17 mouse cellular contexts compared by ENCODE assay signal in the genomic region with DNA sequence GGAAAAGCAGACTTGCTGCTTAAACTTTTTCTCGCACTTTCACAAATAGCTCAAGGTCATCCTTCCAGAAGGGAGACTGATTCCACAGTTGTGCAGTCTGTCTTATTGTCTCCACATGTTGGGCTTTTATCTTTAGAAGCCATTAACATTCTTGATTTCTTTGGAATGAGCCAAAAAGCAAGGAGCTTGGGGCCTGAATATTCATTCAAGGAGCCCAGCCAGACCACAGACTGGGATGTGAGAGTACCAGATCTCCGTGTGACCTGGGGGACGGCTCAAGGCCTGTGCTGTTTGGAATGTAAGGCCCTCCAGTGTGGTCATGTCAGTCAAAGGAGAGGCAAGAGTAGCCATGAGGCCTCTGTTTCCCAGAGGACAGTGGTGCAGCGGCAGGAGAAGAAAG. TPM values are rescaled to one million over a fixed set of nuclear protein-coding genes. Genes with fewer than 3 reads are reported as not detected.
DNase-seq lines count a peak whose midpoint lies in the region; ATAC-seq lines count a peak whose summit lies in the region.
"Had no signal": no experiment of that assay in that cellular context is flagged by ENCODE, and none has a peak within 500 bp of the region (broad histone marks: within the 10 kb centered on the region; RNA-seq: fewer than 3 reads in every experiment).

No protein-coding gene starts in this region.

- H3K4me1 ChIP-seq in heart, embryonic 10.5 days: peaks cover 14% of the 10 kb centered on the region
- H3K4me1 ChIP-seq: kidney, embryonic 15.5 days; liver, embryonic 12.5 days had no signal

- H3K27me3 ChIP-seq in heart, embryonic 10.5 days (ENCODE audit: insufficient read depth, poor library complexity, severe bottlenecking): no peaks in the 10 kb centered on the region
- H3K27me3 ChIP-seq: hindbrain, embryonic 13.5 days; kidney, embryonic 15.5 days; liver, embryonic 12.5 days had no signal

- peak overlapping the region; percentile 44; the same call in 1 of the 2 replicates for H3K27ac ChIP-seq in heart, embryonic 10.5 days
- H3K27ac ChIP-seq: hindbrain, embryonic 13.5 days; kidney, embryonic 15.5 days; liver, embryonic 12.5 days had no signal

- H3K4me3 ChIP-seq in heart, embryonic 10.5 days: no peak overlapping the region
- H3K4me3 ChIP-seq: hindbrain, embryonic 13.5 days; kidney, embryonic 15.5 days; liver, embryonic 12.5 days had no signal

- peaks cover 20% of the 10 kb centered on the region; the same call in 1 of the 2 replicates for H3K36me3 ChIP-seq in heart, embryonic 10.5 days

- 70% methylated on average over 4 of the region's 4 CpGs for WGBS in heart, embryonic 10.5 days

- DNase-seq in heart, embryonic 10.5 days (ENCODE audit: low spot score): no peak
- DNase-seq in heart, adult 18-20 months: no peak
- DNase-seq in 3T3-L1 (ENCODE audit: low read depth, low spot score): peak; percentile 40
- peak; percentile 52 for DNase-seq in NIH3T3 (ENCODE audit: low read depth)
- DNase-seq in fibroblast of lung, adult 2 months (ENCODE audit: low read depth): peak; percentile 93
- DNase-seq in cerebellum, postnatal 25 days: no peak
- DNase-seq: adrenal gland, postnatal 14 days; cerebellum, adult 18-20 months; lung, embryonic 14.5 days; thymus, postnatal 14 days had no signal

- no peaks in the 10 kb centered on the region for H3K9me3 ChIP-seq in heart, embryonic 10.5 days
- H3K9me3 ChIP-seq: hindbrain, embryonic 13.5 days; kidney, embryonic 15.5 days; liver, embryonic 12.5 days had no signal

- ATAC-seq in megakaryocyte, adult 5-6 weeks (ENCODE audit: poor library complexity, severe bottlenecking): no peak
- ATAC-seq: forebrain, embryonic 16.5 days; intestine, embryonic 16.5 days; liver, embryonic 12.5 days; midbrain, embryonic 16.5 days had no signal

RNA-seq across cellular contexts. Expression of a gene that starts 37.5 kb away (rescaled TPM):
- polyA plus RNA-seq in heart, embryonic 10.5 days (2016; fragmentation: Nextera tagmentation; extraction: Ambion mirVana): 58.7 and 65.0 TPM in 2 replicates
- total RNA-seq in heart, adult 18-20 months (2021): 10 to 100 TPM; 21.6 to 21.7 TPM
- 45.3 and 49.1 TPM in 2 replicates for total RNA-seq in megakaryocyte, adult 5-6 weeks (2015)
- 48.3 and 49.8 TPM in 2 replicates for total RNA-seq in megakaryocyte, adult 5-6 weeks (2017)

RNA-seq across cellular contexts. Expression of a gene that starts 38.4 kb away (rescaled TPM):
- polyA plus RNA-seq in heart, embryonic 10.5 days (2016; fragmentation: Nextera tagmentation; extraction: Ambion mirVana): 20.5 and 23.6 TPM in 2 replicates
- 10 to 100 TPM; 12.9 to 20.0 TPM for total RNA-seq in heart, adult 18-20 months (2021)
- 227 and 248 TPM in 2 replicates for total RNA-seq in megakaryocyte, adult 5-6 weeks (2015)
- total RNA-seq in megakaryocyte, adult 5-6 weeks (2017): 185 and 193 TPM in 2 replicates

Comparison
In these comparisons a context has a peak if more than half of its experiments do, and no peak if none do; other contexts are left out.
1. DNase-seq: peak in 3T3-L1 (single experiment), NIH3T3 (single experiment) and fibroblast of lung, adult 2 months (single experiment); none in heart, embryonic 10.5 days (single experiment), heart, adult 18-20 months (0 of 2) and cerebellum, postnatal 25 days (0 of 2).
2. RNA of a gene that starts 38.4 kb away (total RNA-seq): 185 to 248 TPM in megakaryocyte, adult 5-6 weeks; 12.9 to 20.0 TPM in heart, adult 18-20 months; every median in the first group is over 4 times any median in the second.